Mouse (Mus musculus) testis, adult 2 months (tissue): Measurements from ENCODE around the gene Gcnt1. TPM values are rescaled to one million over a fixed set of nuclear protein-coding genes. Genes with fewer than 3 reads are reported as not detected.

Experiments used
- H3K27ac ChIP-seq: fragments of 200-500 bp; 2 replicates; pipeline ENCODE4 v1.5.1; 2012; ENCODE audit warnings: low read depth, low read length; ENCODE audit not compliant: control insufficient read depth, insufficient read depth
- H3K27me3 ChIP-seq: fragments of 200-500 bp; 2 replicates; pipeline ENCODE4 v1.6.1; 2012; ENCODE audit warnings: mild to moderate bottlenecking, low read length, moderate library complexity; ENCODE audit not compliant: control insufficient read depth, insufficient read depth
- H3K36me3 ChIP-seq: fragments of 200-500 bp; 2 replicates; pipeline ENCODE4 v1.6.1; 2012; ENCODE audit warnings: mild to moderate bottlenecking, low read length; ENCODE audit not compliant: control insufficient read depth, insufficient read depth
- H3K4me1 ChIP-seq: fragments of 200-500 bp; 2 replicates; pipeline ENCODE4 v1.6.1; 2012; ENCODE audit warnings: low read length; ENCODE audit not compliant: control insufficient read depth, insufficient read depth
- H3K4me3 ChIP-seq: fragments of 200-500 bp; 2 replicates; pipeline ENCODE4 v1.5.1; 2012; ENCODE audit warnings: low read depth, mild to moderate bottlenecking, low read length, moderate library complexity, mixed read lengths; ENCODE audit not compliant: control insufficient read depth
- CTCF ChIP-seq: fragments of 200-500 bp; IDR thresholded peaks from 2 replicates; pipeline ENCODE4 v1.5.1; 2012; ENCODE audit warnings: low read depth, mild to moderate bottlenecking, inconsistent platforms, low read length, moderate library complexity; ENCODE audit not compliant: control insufficient read depth, insufficient read depth, insufficient replicate concordance
- POLR2A ChIP-seq: fragments of 200-500 bp; IDR thresholded peaks from 2 replicates; pipeline ENCODE4 v1.6.1; 2012; ENCODE audit warnings: low read depth, mild to moderate bottlenecking, inconsistent platforms, low read length, moderate library complexity; ENCODE audit not compliant: control insufficient read depth
- polyA plus RNA-seq: library from polyadenylated mRNA; depleted of rRNA; stranded (reverse); fragments of >200 nt; gene quantifications from 2 replicates; pipeline ENCODE4 v1.2.3, GENCODE M21; 2012

Gcnt1 gene
- polyA plus RNA-seq, 1 experiment, result 0.31 TPM

DNA sequence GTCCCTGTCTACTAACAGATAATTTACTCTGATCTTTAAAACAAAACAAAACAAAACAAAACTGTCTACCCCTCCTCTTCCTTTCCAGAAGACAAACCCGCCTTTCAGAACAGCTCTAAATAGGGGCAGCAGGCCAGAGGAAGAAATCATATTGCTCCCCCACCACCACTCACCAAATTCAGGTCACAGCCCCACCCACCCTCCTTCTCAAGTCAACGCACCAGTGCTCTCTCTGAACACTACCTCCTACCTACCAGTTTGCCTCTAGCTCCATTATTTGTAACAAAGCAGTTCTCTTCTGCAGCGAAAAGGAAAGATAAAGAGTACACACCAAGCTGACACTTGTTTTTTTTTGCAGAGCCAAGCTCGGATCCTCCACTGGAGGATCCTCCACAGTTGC is 17.3 kb downstream of the Gcnt1 start:
- TF ChIP-seq POLR2A (no peak), CTCF (no peak)
- H3K4me3 ChIP-seq, result no peak overlapping the region
- H3K36me3 ChIP-seq, result no peaks in the 10 kb centered on the region
- no peaks in the 10 kb centered on the region for H3K27me3 ChIP-seq
- H3K4me1 ChIP-seq, result peaks cover 7% of the 10 kb centered on the region; the same call in 1 of the 2 replicates
- H3K27ac ChIP-seq, result no peak overlapping the region

- TF ChIP-seq POLR2A (no peak), CTCF (no peak)
- H3K36me3 ChIP-seq, result no peaks in the 10 kb centered on the region
These were observed 17.8 kb downstream of the Gcnt1 start for GRCm38 (mm10) chr19:17354797-17355196.

DNA sequence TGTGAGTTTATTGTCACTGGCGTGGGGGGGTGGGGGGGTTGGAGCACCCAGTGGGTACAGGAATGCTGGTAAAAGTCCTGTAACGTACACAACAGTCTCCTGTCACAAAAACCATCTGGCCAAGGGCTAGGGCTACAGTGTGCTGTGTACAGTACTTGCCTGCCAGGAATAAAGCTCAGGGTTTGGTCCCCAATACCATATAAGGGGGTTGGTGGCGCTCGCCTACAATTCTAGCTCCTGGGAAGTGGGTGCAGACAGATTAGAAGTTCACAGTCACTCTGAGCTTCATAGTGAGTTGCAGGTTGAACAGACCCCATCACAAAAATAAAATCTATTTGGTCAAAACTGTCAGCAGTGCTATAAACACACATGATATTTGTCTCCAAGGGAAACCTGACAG is 18.3 kb downstream of the Gcnt1 start:
- Histone ChIP-seq H3K27ac (no peak overlapping the region), H3K4me3 (no peak overlapping the region), H3K4me1 (peaks cover 7% of the 10 kb centered on the region; the same call in 1 of the 2 replicates), H3K27me3 (no peaks in the 10 kb centered on the region), H3K36me3 (no peaks in the 10 kb centered on the region)
- TF ChIP-seq CTCF (no peak), POLR2A (no peak)

More at GRCm38 (mm10) chr19:17354797-17355196, 17.8 kb downstream of the Gcnt1 start:
- H3K4me1 ChIP-seq, result peaks cover 7% of the 10 kb centered on the region; the same call in 1 of the 2 replicates
- no peak overlapping the region for H3K4me3 ChIP-seq
- H3K27me3 ChIP-seq, result no peaks in the 10 kb centered on the region
- H3K27ac ChIP-seq, result no peak overlapping the region

DNA sequence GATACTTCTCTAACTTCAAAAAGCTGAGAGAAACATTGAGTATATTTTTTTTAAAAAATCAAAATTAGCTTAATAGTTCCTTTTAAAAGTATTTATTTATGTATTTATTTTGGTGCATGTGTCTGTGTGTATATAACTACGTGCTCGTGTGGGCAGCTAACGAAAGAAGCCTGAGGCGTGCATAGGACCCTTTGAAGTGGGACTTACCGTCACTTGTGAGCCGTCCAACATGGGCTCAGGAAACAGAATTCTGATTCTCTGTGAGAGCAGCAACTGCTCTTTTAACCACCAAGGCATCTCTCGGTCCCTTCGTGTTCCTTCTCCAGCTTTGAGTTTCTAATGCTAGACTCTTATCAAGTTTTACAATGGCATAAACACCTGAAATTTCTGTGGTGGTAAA is 18.9 kb downstream of the Gcnt1 start:
- no peak overlapping the region for H3K4me3 ChIP-seq
- peaks cover 7% of the 10 kb centered on the region; the same call in 1 of the 2 replicates for H3K4me1 ChIP-seq
- H3K36me3 ChIP-seq, result no peaks in the 10 kb centered on the region
- no peaks in the 10 kb centered on the region for H3K27me3 ChIP-seq
- no peak overlapping the region for H3K27ac ChIP-seq
- TF ChIP-seq POLR2A, result no peak

DNA sequence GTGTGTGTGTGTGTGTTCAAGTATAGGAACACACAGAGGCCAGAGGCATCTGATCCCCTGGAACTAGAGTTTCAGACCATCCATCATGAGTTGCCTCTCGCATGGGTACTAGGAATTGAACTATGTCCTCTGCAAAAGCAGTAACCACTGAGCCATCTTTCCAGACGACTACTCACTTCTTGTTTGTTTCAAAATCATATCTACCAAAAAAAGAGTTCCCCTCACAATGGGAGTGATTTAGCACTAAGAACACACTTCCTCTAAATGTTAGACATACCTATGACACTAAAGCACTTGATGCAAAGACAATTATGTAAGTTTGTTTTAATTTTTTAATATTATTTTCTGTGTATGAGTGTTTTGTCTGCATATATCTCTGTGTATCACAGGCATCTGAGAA is 24.8 kb downstream of the Gcnt1 start:
- H3K36me3 ChIP-seq, result no peaks in the 10 kb centered on the region
- H3K27ac ChIP-seq, result no peak overlapping the region
- no peaks in the 10 kb centered on the region for H3K4me1 ChIP-seq
- no peak overlapping the region for H3K4me3 ChIP-seq
- TF ChIP-seq POLR2A (no peak), CTCF (no peak)
- H3K27me3 ChIP-seq, result no peaks in the 10 kb centered on the region

DNA sequence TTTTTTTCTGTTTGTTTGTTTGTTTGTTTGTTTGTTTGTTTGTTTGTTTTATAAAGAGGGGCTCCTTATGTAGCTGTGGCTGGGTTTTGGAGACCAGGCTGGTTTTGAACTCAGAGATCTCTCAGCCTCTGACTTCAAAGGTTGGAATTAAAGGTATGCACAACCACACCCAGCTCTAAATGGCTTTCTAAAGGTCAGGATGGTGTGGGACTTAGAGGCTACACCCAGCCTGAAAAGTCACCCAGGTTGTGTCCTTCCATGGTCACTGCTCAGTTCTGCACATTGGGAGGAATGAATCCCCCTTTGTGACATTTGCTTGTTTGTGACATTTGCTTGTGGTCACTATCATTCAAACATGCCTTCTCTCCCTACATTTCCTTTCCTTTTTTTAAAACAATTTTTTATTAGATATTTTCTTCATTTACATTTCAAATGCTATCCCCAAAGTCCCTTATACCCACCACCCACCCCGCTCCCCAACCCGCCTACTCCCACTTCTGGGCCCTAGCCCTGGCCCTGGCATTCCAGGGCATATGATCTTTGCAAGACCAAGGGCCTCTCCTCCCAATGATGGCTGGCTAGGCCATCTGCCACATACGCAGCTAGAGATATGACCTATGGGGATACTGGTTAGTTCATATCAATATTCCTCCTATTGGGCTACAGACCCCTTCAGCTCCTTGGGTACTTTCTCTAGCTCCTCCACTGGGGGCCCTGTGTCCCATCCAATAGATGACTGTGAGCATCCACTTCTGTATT is 25.7 kb downstream of the Gcnt1 start:
- H3K27ac ChIP-seq, result no peak overlapping the region
- H3K27me3 ChIP-seq, result no peaks in the 10 kb centered on the region
- no peaks in the 10 kb centered on the region for H3K4me1 ChIP-seq
- H3K4me3 ChIP-seq, result no peak overlapping the region
- no peaks in the 10 kb centered on the region for H3K36me3 ChIP-seq
- TF ChIP-seq POLR2A, result no peak
- no peak for TF ChIP-seq CTCF

GRCm38 (mm10) chr19:17344881-17345280 is 27.8 kb downstream of the Gcnt1 start:
- H3K27me3 ChIP-seq, result no peaks in the 10 kb centered on the region
- TF ChIP-seq CTCF (no peak), POLR2A (no peak)
- H3K4me3 ChIP-seq, result no peak overlapping the region
- H3K4me1 ChIP-seq, result no peaks in the 10 kb centered on the region
- no peaks in the 10 kb centered on the region for H3K36me3 ChIP-seq
- no peak overlapping the region for H3K27ac ChIP-seq
